Mouse (Mus musculus) heart, postnatal 0 days (tissue): ENCODE results near the gene Kdm4b.

Experiments
- CTCF ChIP-seq: IDR thresholded peaks from 2 replicates; pipeline ENCODE4 v1.5.1; 2016; ENCODE audit warnings: antibody characterized with exemption, control low read depth, low read depth
- EP300 ChIP-seq: IDR thresholded peaks from 2 replicates; pipeline ENCODE4 v1.6.1; 2016; ENCODE audit warnings: antibody characterized with exemption, low read depth

- no peak for TF ChIP-seq CTCF
- TF ChIP-seq EP300, result no peak
Measured at GRCm38 (mm10) chr17:56427857-56428256, 102.0 kb downstream of the Kdm4b start.
